Mouse (Mus musculus) gastrocnemius, postnatal 25 days (tissue): ENCODE results near the gene Plekho2. TPM values are rescaled to one million over a fixed set of nuclear protein-coding genes. Genes with fewer than 3 reads are reported as not detected.

Source experiments
- DNase-seq: peaks from one replicate; pipeline ENCODE4 v3.0.0; 2022
- total RNA-seq, 2 experiments: library from RNA; stranded (reverse); gene quantifications; 1 replicate in 1 of 2; 2 replicates in 1 of 2; pipeline ENCODE4 v1.2.3; 2021

The Plekho2 gene
- total RNA-seq, 2 experiments from 2014 or later: 4.7 to 6.3 TPM

- DNase-seq: no peak
Measured at GRCm38 (mm10) chr9:65552711-65553110, 27.1 kb downstream of the Plekho2 start.

- no peak for DNase-seq
Measured at GRCm38 (mm10) chr9:65552141-65552540, 27.7 kb downstream of the Plekho2 start.

- DNase-seq: peak; percentile 91
Measured at GRCm38 (mm10) chr9:65551035-65551434, 28.8 kb downstream of the Plekho2 start.

GRCm38 (mm10) chr9:65550079-65550831, 29.6 kb downstream of the Plekho2 start:
- no peak for DNase-seq

GRCm38 (mm10) chr9:65549643-65550042, 30.2 kb downstream of the Plekho2 start:
- DNase-seq: no peak

- DNase-seq: no peak
Measured at GRCm38 (mm10) chr9:65549139-65549538, 30.7 kb downstream of the Plekho2 start.

GRCm38 (mm10) chr9:65548311-65548710, 31.5 kb downstream of the Plekho2 start:
- no peak for DNase-seq

- DNase-seq: no peak
Measured at GRCm38 (mm10) chr9:65547844-65548243, 32.0 kb downstream of the Plekho2 start.

- DNase-seq: no peak
Measured at GRCm38 (mm10) chr9:65547111-65547510, 32.7 kb downstream of the Plekho2 start.

GRCm38 (mm10) chr9:65546413-65546695, 33.5 kb downstream of the Plekho2 start:
- peak; percentile 24 for DNase-seq

- DNase-seq: peak; percentile 11
Measured at GRCm38 (mm10) chr9:65545635-65546412, 34.0 kb downstream of the Plekho2 start.

- no peak for DNase-seq
Measured at GRCm38 (mm10) chr9:65542111-65542524, 37.7 kb downstream of the Plekho2 start.

GRCm38 (mm10) chr9:65541126-65542068, 38.4 kb downstream of the Plekho2 start:
- peak; percentile 43 for DNase-seq

- DNase-seq: no peak
Measured at GRCm38 (mm10) chr9:65539697-65540096, 40.1 kb downstream of the Plekho2 start.

- no peak for DNase-seq
Measured at GRCm38 (mm10) chr9:65537901-65538630, 41.8 kb downstream of the Plekho2 start.

- DNase-seq: no peak
Measured at GRCm38 (mm10) chr9:65536491-65536890, 43.3 kb downstream of the Plekho2 start.

- DNase-seq: no peak
Measured at GRCm38 (mm10) chr9:65535789-65536469, 43.9 kb downstream of the Plekho2 start.

- DNase-seq: no peak
Measured at GRCm38 (mm10) chr9:65535191-65535722, 44.6 kb downstream of the Plekho2 start.

- no peak for DNase-seq
Measured at GRCm38 (mm10) chr9:65534111-65534510, 45.7 kb downstream of the Plekho2 start.

- no peak for DNase-seq
Measured at GRCm38 (mm10) chr9:65532986-65533385, 46.9 kb downstream of the Plekho2 start.

- no peak for DNase-seq
Measured at GRCm38 (mm10) chr9:65531283-65531682, 48.6 kb downstream of the Plekho2 start.
